Mouse (Mus musculus): ENCODE results near the gene Tmem19. TPM values are rescaled to one million over a fixed set of nuclear protein-coding genes. Genes with fewer than 3 reads are reported as not detected.

Tmem19 gene
- polyA plus RNA-seq, 1 experiment from 2014 or later, result 35.3 TPM

GRCm38 (mm10) chr10:115296401-115296935 lies 65.8 kb downstream of the Tmem19 start:
- H3K27me3 ChIP-seq, result no peaks in the 10 kb centered on the region
- no peak overlapping the region for H3K4me2 ChIP-seq
- no peak for ATAC-seq (ENCODE audit: low FRiP score)
- H3K9ac ChIP-seq, result no peak overlapping the region
- peaks cover 53% of the 10 kb centered on the region for H3K36me3 ChIP-seq (replicated peaks)
- H3K9me3 ChIP-seq, result no peaks in the 10 kb centered on the region
- no peaks in the 10 kb centered on the region for H3K4me1 ChIP-seq
- no peak overlapping the region for H3K4me3 ChIP-seq (replicated peaks)
- no peak overlapping the region for H3K27ac ChIP-seq
- 84% methylated on average over 9 of the region's 9 CpGs for WGBS

- Histone ChIP-seq H3K27me3 (no peaks in the 10 kb centered on the region), H3K4me3 (replicated peaks) (no peak overlapping the region), H3K9me3 (no peaks in the 10 kb centered on the region), H3K4me2 (no peak overlapping the region), H3K9ac (no peak overlapping the region), H3K4me1 (no peaks in the 10 kb centered on the region), H3K36me3 (replicated peaks) (peaks cover 58% of the 10 kb centered on the region), H3K27ac (no peak overlapping the region)
- ATAC-seq (ENCODE audit: low FRiP score), result no peak
- 92% methylated on average over 3 of the region's 3 CpGs for WGBS
These were observed 67.1 kb downstream of the Tmem19 start for GRCm38 (mm10) chr10:115295162-115295561.

GRCm38 (mm10) chr10:115294715-115295114 lies 67.6 kb downstream of the Tmem19 start:
- Histone ChIP-seq H3K36me3 (replicated peaks) (peaks cover 57% of the 10 kb centered on the region), H3K4me1 (no peaks in the 10 kb centered on the region), H3K9me3 (no peaks in the 10 kb centered on the region), H3K4me2 (no peak overlapping the region), H3K4me3 (replicated peaks) (no peak overlapping the region), H3K27ac (no peak overlapping the region), H3K27me3 (no peaks in the 10 kb centered on the region), H3K9ac (no peak overlapping the region)
- no peak for ATAC-seq (ENCODE audit: low FRiP score)
- WGBS, result 88% methylated on average over 7 of the region's 7 CpGs

GRCm38 (mm10) chr10:115293946-115294345 lies 68.4 kb downstream of the Tmem19 start:
- 93% methylated on average over 7 of the region's 7 CpGs for WGBS
- no peak for ATAC-seq (ENCODE audit: low FRiP score)

GRCm38 (mm10) chr10:115290671-115291070 lies 71.6 kb downstream of the Tmem19 start:
- no peak overlapping the region for H3K4me3 ChIP-seq (replicated peaks)
- H3K4me1 ChIP-seq, result no peaks in the 10 kb centered on the region
- H3K9me3 ChIP-seq, result no peaks in the 10 kb centered on the region
- no peaks in the 10 kb centered on the region for H3K27me3 ChIP-seq
- H3K27ac ChIP-seq, result no peak overlapping the region
- peaks cover 66% of the 10 kb centered on the region for H3K36me3 ChIP-seq (replicated peaks)
- no peak overlapping the region for H3K9ac ChIP-seq
- WGBS, result 95% methylated on average over 9 of the region's 9 CpGs
- ATAC-seq (ENCODE audit: low FRiP score), result no peak
- H3K4me2 ChIP-seq, result no peak overlapping the region

More at GRCm38 (mm10) chr10:115293946-115294345, 68.4 kb downstream of the Tmem19 start:
- H3K9me3 ChIP-seq, result no peaks in the 10 kb centered on the region
- H3K4me3 ChIP-seq (replicated peaks), result no peak overlapping the region
- H3K36me3 ChIP-seq (replicated peaks), result peaks cover 55% of the 10 kb centered on the region
- H3K4me1 ChIP-seq, result no peaks in the 10 kb centered on the region
- no peak overlapping the region for H3K4me2 ChIP-seq
- no peak overlapping the region for H3K27ac ChIP-seq
- H3K9ac ChIP-seq, result no peak overlapping the region
- H3K27me3 ChIP-seq, result no peaks in the 10 kb centered on the region

Other genes with a start within 250 kb of the Tmem19 start
- gene Tph2, start 177.5 kb downstream of the Tmem19 start, polyA plus RNA-seq (2016; fragmentation: Nextera tagmentation; extraction: Ambion mirVana), result 0.09 TPM in 1 of 2 replicates, not detected in the other
- gene Tbc1d15, start 111.0 kb downstream of the Tmem19 start, polyA plus RNA-seq (2016; fragmentation: Nextera tagmentation; extraction: Ambion mirVana), result 45.5 and 48.1 TPM in 2 replicates
- 5.2 and 5.3 TPM in 2 replicates for gene Rab21, start 46.9 kb downstream of the Tmem19 start, polyA plus RNA-seq (2016; fragmentation: Nextera tagmentation; extraction: Ambion mirVana)
- gene Thap2, start 21.9 kb upstream of the Tmem19 start, polyA plus RNA-seq (2016; fragmentation: Nextera tagmentation; extraction: Ambion mirVana), result 32.3 and 36.9 TPM in 2 replicates
- gene Zfc3h1, start 22.5 kb upstream of the Tmem19 start, polyA plus RNA-seq (2016; fragmentation: Nextera tagmentation; extraction: Ambion mirVana), result 26.1 and 26.7 TPM in 2 replicates
- gene A930009A15Rik, start 207.5 kb upstream of the Tmem19 start, polyA plus RNA-seq (2016; fragmentation: Nextera tagmentation; extraction: Ambion mirVana), result not detected in 2 replicates
- 1.2 and 2.0 TPM in 2 replicates for gene Lgr5, start 225.3 kb upstream of the Tmem19 start, polyA plus RNA-seq (2016; fragmentation: Nextera tagmentation; extraction: Ambion mirVana)